10 mouse cellular contexts compared by ENCODE assay signal in the genomic region with DNA sequence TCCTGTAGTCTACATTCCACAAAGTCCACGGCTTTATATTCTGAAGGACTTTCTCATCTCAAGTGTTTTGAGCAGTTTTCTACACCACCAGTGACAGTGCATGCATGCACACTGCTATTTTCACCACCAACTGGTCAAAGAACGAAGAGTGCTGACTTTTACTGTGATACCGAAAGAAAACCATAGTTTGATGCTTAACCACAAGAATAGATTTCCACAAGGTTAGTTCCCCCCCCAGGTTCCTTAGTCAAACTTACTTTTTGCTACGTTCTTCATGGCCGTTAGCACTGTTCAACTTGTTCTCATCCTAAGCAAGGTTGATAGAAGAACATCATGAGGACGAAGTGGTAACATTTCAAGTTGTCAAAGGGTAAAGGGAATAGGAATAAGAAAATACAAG. TPM values are rescaled to one million over a fixed set of nuclear protein-coding genes. Genes with fewer than 3 reads are reported as not detected.
A peak's percentile ranks its signal among the peaks of the same experiment; 100 is the strongest.
DNase-seq lines count a peak whose midpoint lies in the region; ATAC-seq and TF ChIP-seq lines count a peak whose summit lies in the region.
"Had no signal": no experiment of that assay in that cellular context is flagged by ENCODE, and none has a peak within 500 bp of the region (broad histone marks: within the 10 kb centered on the region; RNA-seq: fewer than 3 reads in every experiment).

No protein-coding gene starts in this region.

- 93% methylated on average over 6 of the region's 6 CpGs for WGBS in hindbrain, embryonic 14.5 days
- 84% methylated on average over 6 of the region's 6 CpGs for WGBS in hindbrain, embryonic 16.5 days
- WGBS in midbrain, embryonic 13.5 days: 91% methylated on average over 6 of the region's 6 CpGs
- 90% methylated on average over 6 of the region's 6 CpGs for WGBS in midbrain, embryonic 14.5 days
- 62% methylated on average over 6 of the region's 6 CpGs for WGBS in intestine, postnatal 0 days
- WGBS in stomach, embryonic 16.5 days: 76% methylated on average over 6 of the region's 6 CpGs

- no peak overlapping the region for H3K9ac ChIP-seq in hindbrain, embryonic 14.5 days
- no peak overlapping the region for H3K9ac ChIP-seq in hindbrain, embryonic 16.5 days (ENCODE audit: low read depth, low read length)
- H3K9ac ChIP-seq in midbrain, embryonic 13.5 days (replicated peaks): no peak overlapping the region
- H3K9ac ChIP-seq in midbrain, embryonic 14.5 days (replicated peaks; ENCODE audit: low read length): no peak overlapping the region
- no peak overlapping the region for H3K9ac ChIP-seq in intestine, postnatal 0 days (ENCODE audit: low read depth, low read length)
- no peak overlapping the region for H3K9ac ChIP-seq in stomach, embryonic 16.5 days (ENCODE audit: low read length)

- no peak for DNase-seq in hindbrain, embryonic 14.5 days (ENCODE audit: low spot score)
- no peak for DNase-seq in midbrain, embryonic 14.5 days
- no peak for DNase-seq in adrenal gland, postnatal 4 days (ENCODE audit: low spot score in 2 of 2)
- DNase-seq: layer of hippocampus, postnatal 36 days had no signal

- no peak overlapping the region for H3K4me3 ChIP-seq in hindbrain, embryonic 14.5 days (replicated peaks; ENCODE audit: low read length)
- no peak overlapping the region for H3K4me3 ChIP-seq in hindbrain, embryonic 16.5 days (ENCODE audit: low read length)
- no peak overlapping the region for H3K4me3 ChIP-seq in midbrain, embryonic 13.5 days (replicated peaks)
- H3K4me3 ChIP-seq in midbrain, embryonic 14.5 days (replicated peaks; ENCODE audit: low read depth, low read length): no peak overlapping the region
- H3K4me3 ChIP-seq in intestine, postnatal 0 days (ENCODE audit: low read depth, low read length): no peak overlapping the region; the same call in 1 of the 2 replicates
- H3K4me3 ChIP-seq in stomach, embryonic 16.5 days (replicated peaks; ENCODE audit: low read length): peak overlapping the region; percentile 12

- H3K27ac ChIP-seq in hindbrain, embryonic 14.5 days: no peak overlapping the region
- no peak overlapping the region for H3K27ac ChIP-seq in hindbrain, embryonic 16.5 days (ENCODE audit: low read depth, low read length)
- H3K27ac ChIP-seq in midbrain, embryonic 13.5 days: no peak overlapping the region
- no peak overlapping the region for H3K27ac ChIP-seq in midbrain, embryonic 14.5 days (replicated peaks; ENCODE audit: low read depth, low read length)
- H3K27ac ChIP-seq in intestine, postnatal 0 days (ENCODE audit: low read depth, low read length): no peak overlapping the region
- H3K27ac ChIP-seq in stomach, embryonic 16.5 days (ENCODE audit: low read length): no peak overlapping the region
- H3K27ac ChIP-seq: hindbrain, embryonic 15.5 days had no signal

- peaks cover 61% of the 10 kb centered on the region for H3K36me3 ChIP-seq in hindbrain, embryonic 14.5 days (replicated peaks; ENCODE audit: control insufficient read depth, insufficient read depth)
- H3K36me3 ChIP-seq in hindbrain, embryonic 16.5 days (ENCODE audit: control insufficient read depth, insufficient read depth, low read length): peaks cover 12% of the 10 kb centered on the region
- H3K36me3 ChIP-seq in midbrain, embryonic 13.5 days: peaks cover 35% of the 10 kb centered on the region
- peaks cover 58% of the 10 kb centered on the region for H3K36me3 ChIP-seq in midbrain, embryonic 14.5 days (ENCODE audit: control insufficient read depth, insufficient read depth, low read length)
- H3K36me3 ChIP-seq in intestine, postnatal 0 days (ENCODE audit: control insufficient read depth, insufficient read depth): peaks cover 38% of the 10 kb centered on the region
- peaks cover 19% of the 10 kb centered on the region; the same call in 1 of the 2 replicates for H3K36me3 ChIP-seq in stomach, embryonic 16.5 days (ENCODE audit: control insufficient read depth, insufficient read depth, low read length)

- peaks cover 30% of the 10 kb centered on the region for H3K4me1 ChIP-seq in hindbrain, embryonic 14.5 days (replicated peaks; ENCODE audit: control insufficient read depth, insufficient read depth, low read length)
- H3K4me1 ChIP-seq in hindbrain, embryonic 16.5 days (ENCODE audit: control insufficient read depth, insufficient read depth, low read depth, low read length): peaks cover 25% of the 10 kb centered on the region
- peaks cover 47% of the 10 kb centered on the region for H3K4me1 ChIP-seq in midbrain, embryonic 13.5 days (replicated peaks)
- peaks cover 38% of the 10 kb centered on the region for H3K4me1 ChIP-seq in midbrain, embryonic 14.5 days (ENCODE audit: control insufficient read depth, insufficient read depth, low read length)
- peaks cover 3% of the 10 kb centered on the region; the same call in 1 of the 2 replicates for H3K4me1 ChIP-seq in intestine, postnatal 0 days (replicated peaks; ENCODE audit: control insufficient read depth, insufficient read depth, low read length)
- peaks cover 15% of the 10 kb centered on the region for H3K4me1 ChIP-seq in stomach, embryonic 16.5 days (ENCODE audit: control insufficient read depth, insufficient read depth, low read length)

- H3K4me2 ChIP-seq in hindbrain, embryonic 14.5 days (replicated peaks): peak overlapping the region; percentile 12; the same call in 1 of the 2 replicates
- no peak overlapping the region for H3K4me2 ChIP-seq in hindbrain, embryonic 16.5 days (ENCODE audit: low read length)
- 0 out of 2 replicates have a peak overlapping the region, but pooled peaks have one; percentile 7 for H3K4me2 ChIP-seq in midbrain, embryonic 13.5 days (replicated peaks)
- no peak overlapping the region for H3K4me2 ChIP-seq in midbrain, embryonic 14.5 days (ENCODE audit: low read length)
- H3K4me2 ChIP-seq in intestine, postnatal 0 days (replicated peaks; ENCODE audit: low read depth): peak overlapping the region; percentile 21
- no peak overlapping the region; the same call in 1 of the 2 replicates for H3K4me2 ChIP-seq in stomach, embryonic 16.5 days (ENCODE audit: low read depth, low read length)

- H3K9me3 ChIP-seq in hindbrain, embryonic 14.5 days (ENCODE audit: control insufficient read depth, low read length): no peaks in the 10 kb centered on the region
- H3K9me3 ChIP-seq in hindbrain, embryonic 16.5 days (ENCODE audit: control insufficient read depth, low read length): no peaks in the 10 kb centered on the region
- H3K9me3 ChIP-seq in midbrain, embryonic 13.5 days: no peaks in the 10 kb centered on the region
- H3K9me3 ChIP-seq in midbrain, embryonic 14.5 days (ENCODE audit: control insufficient read depth, low read length): no peaks in the 10 kb centered on the region
- no peaks in the 10 kb centered on the region for H3K9me3 ChIP-seq in intestine, postnatal 0 days (ENCODE audit: control insufficient read depth)
- no peaks in the 10 kb centered on the region for H3K9me3 ChIP-seq in stomach, embryonic 16.5 days (replicated peaks; ENCODE audit: control insufficient read depth, low read length)
- H3K9me3 ChIP-seq: hindbrain, embryonic 15.5 days had no signal

- ATAC-seq in hindbrain, embryonic 14.5 days (ENCODE audit: low FRiP score): no peak
- ATAC-seq in hindbrain, embryonic 16.5 days: no peak
- ATAC-seq in midbrain, embryonic 13.5 days: no peak
- ATAC-seq in midbrain, embryonic 14.5 days (ENCODE audit: low FRiP score, low TSS enrichment): no peak
- ATAC-seq in intestine, postnatal 0 days: no peak
- ATAC-seq in stomach, embryonic 16.5 days (ENCODE audit: insufficient read depth, low FRiP score): no peak
- ATAC-seq: Patski had no signal

- no peak for TF ChIP-seq CTCF in intestine, postnatal 0 days (IDR thresholded peaks at IDR 0.05; ENCODE audit: low read depth)

- H3K27me3 ChIP-seq in hindbrain, embryonic 14.5 days (ENCODE audit: control insufficient read depth, insufficient read depth, low read length): no peaks in the 10 kb centered on the region
- H3K27me3 ChIP-seq in hindbrain, embryonic 16.5 days (replicated peaks; ENCODE audit: control insufficient read depth, insufficient read depth, low read length): no peaks in the 10 kb centered on the region
- no peaks in the 10 kb centered on the region for H3K27me3 ChIP-seq in midbrain, embryonic 13.5 days
- H3K27me3 ChIP-seq in midbrain, embryonic 14.5 days (ENCODE audit: control insufficient read depth, insufficient read depth, low read length): no peaks in the 10 kb centered on the region
- no peaks in the 10 kb centered on the region for H3K27me3 ChIP-seq in intestine, postnatal 0 days (replicated peaks; ENCODE audit: control insufficient read depth, insufficient read depth, low read length)
- H3K27me3 ChIP-seq in stomach, embryonic 16.5 days (ENCODE audit: control insufficient read depth, insufficient read depth, low read length): no peaks in the 10 kb centered on the region
- H3K27me3 ChIP-seq: hindbrain, embryonic 15.5 days; Patski had no signal

RNA-seq across cellular contexts. Expression of a gene that starts 3.0 kb away (rescaled TPM):
- 396 and 461 TPM in 2 replicates for polyA plus RNA-seq in hindbrain, embryonic 14.5 days (2014; fragmentation: Nextera tagmentation; extraction: Ambion mirVana)
- polyA plus RNA-seq in hindbrain, embryonic 16.5 days (2015; fragmentation: Nextera tagmentation; extraction: Ambion mirVana): 369 and 377 TPM in 2 replicates
- 611 and 631 TPM in 2 replicates for polyA plus RNA-seq in midbrain, embryonic 13.5 days (2015; fragmentation: Nextera tagmentation; extraction: Ambion mirVana)
- 484 and 514 TPM in 2 replicates for polyA plus RNA-seq in midbrain, embryonic 14.5 days (2014; fragmentation: Nextera tagmentation; extraction: Ambion mirVana)
- polyA plus RNA-seq in intestine, postnatal 0 days (2015; fragmentation: Nextera tagmentation; extraction: Ambion mirVana): 326 and 348 TPM in 2 replicates
- polyA plus RNA-seq in stomach, embryonic 16.5 days (2015; fragmentation: Nextera tagmentation; extraction: Ambion mirVana): 504 and 551 TPM in 2 replicates
- total RNA-seq in adrenal gland, postnatal 4 days (2021): 100 to 1,000 TPM; 525 to 551 TPM

RNA-seq across cellular contexts. Expression of a gene that starts 19.2 kb away (rescaled TPM):
- 107 and 117 TPM in 2 replicates for polyA plus RNA-seq in hindbrain, embryonic 14.5 days (2014; fragmentation: Nextera tagmentation; extraction: Ambion mirVana)
- polyA plus RNA-seq in hindbrain, embryonic 16.5 days (2015; fragmentation: Nextera tagmentation; extraction: Ambion mirVana): 111 and 117 TPM in 2 replicates
- 111 and 124 TPM in 2 replicates for polyA plus RNA-seq in midbrain, embryonic 13.5 days (2015; fragmentation: Nextera tagmentation; extraction: Ambion mirVana)
- polyA plus RNA-seq in midbrain, embryonic 14.5 days (2014; fragmentation: Nextera tagmentation; extraction: Ambion mirVana): 110 and 120 TPM in 2 replicates
- 20.9 and 24.2 TPM in 2 replicates for polyA plus RNA-seq in intestine, postnatal 0 days (2015; fragmentation: Nextera tagmentation; extraction: Ambion mirVana)
- 50.9 and 57.2 TPM in 2 replicates for polyA plus RNA-seq in stomach, embryonic 16.5 days (2015; fragmentation: Nextera tagmentation; extraction: Ambion mirVana)
- 10 to 100 TPM; 36.6 to 36.9 TPM for total RNA-seq in adrenal gland, postnatal 4 days (2021)

RNA-seq across cellular contexts. Expression of a gene that starts 33.1 kb away (rescaled TPM):
- 29.3 and 31.3 TPM in 2 replicates for polyA plus RNA-seq in hindbrain, embryonic 14.5 days (2014; fragmentation: Nextera tagmentation; extraction: Ambion mirVana)
- polyA plus RNA-seq in hindbrain, embryonic 16.5 days (2015; fragmentation: Nextera tagmentation; extraction: Ambion mirVana): 37.7 and 39.9 TPM in 2 replicates
- 29.5 and 29.8 TPM in 2 replicates for polyA plus RNA-seq in midbrain, embryonic 13.5 days (2015; fragmentation: Nextera tagmentation; extraction: Ambion mirVana)
- polyA plus RNA-seq in midbrain, embryonic 14.5 days (2014; fragmentation: Nextera tagmentation; extraction: Ambion mirVana): 29.7 and 30.8 TPM in 2 replicates
- polyA plus RNA-seq in intestine, postnatal 0 days (2015; fragmentation: Nextera tagmentation; extraction: Ambion mirVana): 41.1 and 44.8 TPM in 2 replicates
- 51.0 and 51.1 TPM in 2 replicates for polyA plus RNA-seq in stomach, embryonic 16.5 days (2015; fragmentation: Nextera tagmentation; extraction: Ambion mirVana)
- total RNA-seq in adrenal gland, postnatal 4 days (2021): 10 to 100 TPM; 67.9 to 74.5 TPM

RNA-seq across cellular contexts. Expression of a gene that starts 33.2 kb away (rescaled TPM):
- 446 and 540 TPM in 2 replicates for polyA plus RNA-seq in hindbrain, embryonic 14.5 days (2014; fragmentation: Nextera tagmentation; extraction: Ambion mirVana)
- 393 and 432 TPM in 2 replicates for polyA plus RNA-seq in hindbrain, embryonic 16.5 days (2015; fragmentation: Nextera tagmentation; extraction: Ambion mirVana)
- 434 and 435 TPM in 2 replicates for polyA plus RNA-seq in midbrain, embryonic 13.5 days (2015; fragmentation: Nextera tagmentation; extraction: Ambion mirVana)
- polyA plus RNA-seq in midbrain, embryonic 14.5 days (2014; fragmentation: Nextera tagmentation; extraction: Ambion mirVana): 413 and 563 TPM in 2 replicates
- polyA plus RNA-seq in intestine, postnatal 0 days (2015; fragmentation: Nextera tagmentation; extraction: Ambion mirVana): 424 and 433 TPM in 2 replicates
- polyA plus RNA-seq in stomach, embryonic 16.5 days (2015; fragmentation: Nextera tagmentation; extraction: Ambion mirVana): 302 and 344 TPM in 2 replicates
- 100 to 1,000 TPM; 255 to 270 TPM for total RNA-seq in adrenal gland, postnatal 4 days (2021)

RNA-seq across cellular contexts. Expression of a gene that starts 50.2 kb away (rescaled TPM):
- polyA plus RNA-seq in hindbrain, embryonic 14.5 days (2014; fragmentation: Nextera tagmentation; extraction: Ambion mirVana): 12.3 and 14.2 TPM in 2 replicates
- polyA plus RNA-seq in hindbrain, embryonic 16.5 days (2015; fragmentation: Nextera tagmentation; extraction: Ambion mirVana): 15.5 and 19.5 TPM in 2 replicates
- polyA plus RNA-seq in midbrain, embryonic 13.5 days (2015; fragmentation: Nextera tagmentation; extraction: Ambion mirVana): 23.0 and 28.4 TPM in 2 replicates
- polyA plus RNA-seq in midbrain, embryonic 14.5 days (2014; fragmentation: Nextera tagmentation; extraction: Ambion mirVana): 5.8 and 19.2 TPM in 2 replicates
- polyA plus RNA-seq in intestine, postnatal 0 days (2015; fragmentation: Nextera tagmentation; extraction: Ambion mirVana): 1.5 TPM in 2 replicates
- polyA plus RNA-seq in stomach, embryonic 16.5 days (2015; fragmentation: Nextera tagmentation; extraction: Ambion mirVana): 12.3 and 19.8 TPM in 2 replicates
- total RNA-seq in adrenal gland, postnatal 4 days (2021): 10 to 100 TPM; 36.7 to 44.4 TPM

Comparison
In these comparisons a context has a peak if more than half of its experiments do, and no peak if none do; other contexts are left out.
1. H3K4me2 ChIP-seq: peak in hindbrain, embryonic 14.5 days (single experiment), midbrain, embryonic 13.5 days (single experiment) and intestine, postnatal 0 days (single experiment); none in hindbrain, embryonic 16.5 days (single experiment), midbrain, embryonic 14.5 days (single experiment) and stomach, embryonic 16.5 days (single experiment).